Mouse (Mus musculus) hindbrain, embryonic 16.5 days (tissue): ENCODE data around the gene Scel. TPM values are rescaled to one million over a fixed set of nuclear protein-coding genes. Genes with fewer than 3 reads are reported as not detected.

Experiments
- microRNA-seq: library from miRNA; unstranded; fragments of <30 nt; microRNA quantifications from one replicate; pipeline ENCODE4, GENCODE M21; 2017
- polyA plus RNA-seq: library from polyadenylated mRNA; unstranded; fragments of >200 nt; fragmentation: Nextera tagmentation; extraction: Ambion mirVana; gene quantifications from 2 replicates; pipeline ENCODE4 v1.2.1, GENCODE M21; 2015

The Scel gene
- polyA plus RNA-seq, 1 experiment from 2014 or later: 0.14 TPM

Small RNAs within 50 kb of the gene (microRNA-seq; reads per million reads assigned to microRNA genes)
- gene Gm22877: not detected

Other genes with a start within 250 kb of the Scel start
- 54.3 and 60.0 TPM in 2 replicates for gene Mycbp2, start 166.5 kb upstream of the Scel start, polyA plus RNA-seq
- gene Slain1, start 136.9 kb downstream of the Scel start, polyA plus RNA-seq: 5.3 and 8.8 TPM in 2 replicates